Mouse (Mus musculus): Measurements from ENCODE around the gene Foxk1. TPM values are rescaled to one million over a fixed set of nuclear protein-coding genes. Genes with fewer than 3 reads are reported as not detected.

Gene Foxk1
- total and polyA plus RNA-seq, 3 experiments: 8.2 to 20.2 TPM; not detected in 1

DNA sequence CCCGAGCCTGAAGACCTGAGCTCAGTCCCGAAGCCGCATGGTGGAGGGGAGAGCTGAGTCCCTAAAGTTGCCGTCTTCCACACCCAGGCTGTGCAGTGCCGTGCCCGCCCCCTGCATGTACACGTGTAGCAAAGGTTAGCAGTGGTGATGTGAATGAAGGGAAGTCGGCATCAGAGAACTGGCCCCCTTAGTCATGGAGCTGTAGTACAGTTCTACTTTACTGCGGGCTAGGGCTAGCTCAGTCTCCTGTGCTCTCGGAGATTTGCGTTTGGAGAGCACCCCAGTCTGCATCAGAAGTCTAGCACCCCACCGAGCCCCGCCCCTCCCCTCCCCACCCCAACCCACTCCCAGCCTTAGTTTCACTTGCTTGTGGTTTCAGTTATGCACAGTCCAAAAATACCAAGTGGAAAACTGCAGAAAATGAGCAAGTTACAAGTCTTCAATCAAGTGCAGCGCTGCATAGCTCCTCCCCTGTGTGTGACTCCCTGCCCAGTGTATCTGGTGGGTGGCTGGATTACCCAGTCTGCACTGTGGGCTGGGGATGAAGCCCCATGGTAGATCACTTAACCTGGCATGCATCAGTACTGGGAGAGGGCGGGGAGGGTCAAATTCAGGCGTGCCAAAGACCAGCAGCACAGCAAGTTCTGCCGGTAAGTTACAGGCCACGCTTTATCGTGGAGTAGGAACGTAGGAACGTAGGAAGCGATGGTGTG, 40.2 kb downstream of the Foxk1 start:
- Histone ChIP-seq H3K9ac (ENCODE audit: control insufficient read depth, low read depth, low read length, poor library complexity, severe bottlenecking) (no peak overlapping the region), H3K27me3 (ENCODE audit: control insufficient read depth in 1 of 2, insufficient read depth in 2 of 2, low read length in 2 of 2) (no peaks in the 10 kb centered on the region), H3K27ac (ENCODE audit: control insufficient read depth, low read depth, low read length) (peak overlapping the region; percentile 10), H3K36me3 (ENCODE audit: control insufficient read depth in 1 of 2, insufficient read depth in 2 of 2, low read length in 2 of 2) (peaks cover 0 to 14% of the 10 kb centered on the region in 2 experiments), H3K4me1 (ENCODE audit: control insufficient read depth in 1 of 2, insufficient read depth in 2 of 2, low read length in 2 of 2) (peaks cover 0 to 21% of the 10 kb centered on the region in 2 experiments; a peak in 3 of 4 replicates), H3K4me3 (ENCODE audit: control insufficient read depth in 1 of 2, insufficient read depth in 1 of 2, low read depth in 2 of 2, low read length in 2 of 2) (no peak overlapping the region), H3K9me3 (replicated peaks; ENCODE audit: insufficient read depth, low read length) (no peaks in the 10 kb centered on the region), H3K79me2 (ENCODE audit: control insufficient read depth, insufficient read depth, low read length, poor library complexity) (peaks cover 9% of the 10 kb centered on the region)
- DNase-seq (ENCODE audit: low read depth, low spot score): no peak
- TF ChIP-seq NRF1 (IDR thresholded peaks at IDR 0.05; ENCODE audit: insufficient read depth, low read depth, low read length, poor library complexity, severe bottlenecking): no peak
- no peak for TF ChIP-seq EP300 (IDR thresholded peaks at IDR 0.05; ENCODE audit: low read depth in 1 of 2, low read length in 2 of 2)
- TF ChIP-seq HCFC1 (IDR thresholded peaks at IDR 0.05; ENCODE audit: low read depth, low read length): no peak
- TF ChIP-seq NELFE (IDR thresholded peaks at IDR 0.05; ENCODE audit: low read depth, low read length): no peak
- TF ChIP-seq POLR2AphosphoS5 (IDR thresholded peaks at IDR 0.05; ENCODE audit: borderline replicate concordance, low read depth, low read length): no peak
- TF ChIP-seq MYB (IDR thresholded peaks at IDR 0.05; ENCODE audit: low read depth, low read length): no peak
- TF ChIP-seq GATA1 (IDR thresholded peaks at IDR 0.05; ENCODE audit: low read depth, low read length): no peak
- no peak for TF ChIP-seq GABPA (IDR thresholded peaks at IDR 0.05; ENCODE audit: low read depth, low read length)
- TF ChIP-seq POLR2A (IDR thresholded peaks at IDR 0.05; ENCODE audit: control insufficient read depth in 1 of 2, insufficient read depth in 1 of 2, low read depth in 1 of 2, low read length in 2 of 2, poor library complexity in 1 of 2): no peak
- no peak for TF ChIP-seq POLR2AphosphoS2 (IDR thresholded peaks at IDR 0.05; ENCODE audit: low read length)
- no peak for TF ChIP-seq ZNF384 (IDR thresholded peaks at IDR 0.05; ENCODE audit: low read depth, low read length)

- H3K4me1 ChIP-seq (ENCODE audit: control insufficient read depth in 1 of 2, insufficient read depth in 2 of 2, low read length in 2 of 2): peaks cover 0 to 21% of the 10 kb centered on the region in 2 experiments; a peak in 3 of 4 replicates
- H3K9ac ChIP-seq (ENCODE audit: control insufficient read depth, low read depth, low read length, poor library complexity, severe bottlenecking): no peak overlapping the region
- no peak overlapping the region for H3K27ac ChIP-seq (ENCODE audit: control insufficient read depth, low read depth, low read length)
- TF ChIP-seq ZC3H11A (IDR thresholded peaks at IDR 0.05; ENCODE audit: low read depth, low read length) (no peak), MYB (IDR thresholded peaks at IDR 0.05; ENCODE audit: low read depth, low read length) (no peak), CTCF (IDR thresholded peaks at IDR 0.05 in 2 of 3, conservative IDR thresholded peaks at IDR 0.05 in 1 of 3; ENCODE audit: control insufficient read depth in 1 of 3, insufficient read depth in 1 of 3, low read depth in 2 of 3, low read length in 3 of 3, poor library complexity in 1 of 3, severe bottlenecking in 1 of 3) (no peak), MAZ (IDR thresholded peaks at IDR 0.05; ENCODE audit: low read depth, low read length) (no peak), ETS1 (IDR thresholded peaks at IDR 0.05; ENCODE audit: low read depth, low read length) (no peak), SIN3A (IDR thresholded peaks at IDR 0.05; ENCODE audit: low read length) (no peak), RAD21 (IDR thresholded peaks at IDR 0.05; ENCODE audit: low read depth, low read length) (no peak), ZMIZ1 (IDR thresholded peaks at IDR 0.05; ENCODE audit: low read depth, low read length) (no peak), JUND (IDR thresholded peaks at IDR 0.05; ENCODE audit: low read depth, low read length) (no peak), NELFE (IDR thresholded peaks at IDR 0.05; ENCODE audit: low read depth, low read length) (no peak), ZNF384 (IDR thresholded peaks at IDR 0.05; ENCODE audit: low read depth, low read length) (no peak), E2F4 (IDR thresholded peaks at IDR 0.05; ENCODE audit: borderline replicate concordance, low read depth, low read length) (no peak), RCOR1 (IDR thresholded peaks at IDR 0.05; ENCODE audit: low read depth, low read length) (no peak), GABPA (IDR thresholded peaks at IDR 0.05; ENCODE audit: low read depth, low read length) (no peak), POLR2A (IDR thresholded peaks at IDR 0.05; ENCODE audit: control insufficient read depth in 1 of 2, insufficient read depth in 1 of 2, low read depth in 1 of 2, low read length in 2 of 2, poor library complexity in 1 of 2) (no peak), USF1 (IDR thresholded peaks at IDR 0.05; ENCODE audit: low read depth, low read length) (no peak), TAL1 (IDR thresholded peaks at IDR 0.05; ENCODE audit: low read length) (no peak)
- peaks cover 0 to 14% of the 10 kb centered on the region in 2 experiments for H3K36me3 ChIP-seq (ENCODE audit: control insufficient read depth in 1 of 2, insufficient read depth in 2 of 2, low read length in 2 of 2)
- no peaks in the 10 kb centered on the region for H3K27me3 ChIP-seq (ENCODE audit: control insufficient read depth in 1 of 2, insufficient read depth in 2 of 2, low read length in 2 of 2)
- no peaks in the 10 kb centered on the region for H3K9me3 ChIP-seq (replicated peaks; ENCODE audit: insufficient read depth, low read length)
- no peak overlapping the region for H3K4me3 ChIP-seq (ENCODE audit: control insufficient read depth in 1 of 2, insufficient read depth in 1 of 2, low read depth in 2 of 2, low read length in 2 of 2)
- DNase-seq (ENCODE audit: low read depth, low spot score): no peak
- peaks cover 9% of the 10 kb centered on the region for H3K79me2 ChIP-seq (ENCODE audit: control insufficient read depth, insufficient read depth, low read length, poor library complexity)
These were observed 40.7 kb downstream of the Foxk1 start for GRCm38 (mm10) chr5:142442045-142442440.

Data from MEL (cell line).